Mouse (Mus musculus): ENCODE results near the gene Ugt1a6b. TPM values are rescaled to one million over a fixed set of nuclear protein-coding genes. Genes with fewer than 3 reads are reported as not detected.
"Not testable (repeated sequence)": the region's sequence is repeated elsewhere in the genome, so short reads cannot be mapped to it uniquely, and the experiment has no call there.

The Ugt1a6b gene
- polyA plus RNA-seq, 1 experiment from 2014 or later, result not detected

GRCm38 (mm10) chr1:88098546-88098945 is 4.5 kb upstream of the Ugt1a6b start:
- H3K27me3 ChIP-seq (ENCODE audit: insufficient read depth, poor library complexity, severe bottlenecking); DNase-seq (ENCODE audit: low spot score): not testable (repeated sequence)
- 90% methylated on average over 3 of the region's 3 CpGs for WGBS

GRCm38 (mm10) chr1:88099691-88100090 is 3.4 kb upstream of the Ugt1a6b start:
- WGBS, result 84% methylated on average over 2 of the region's 2 CpGs
- H3K27ac ChIP-seq; H3K4me1 ChIP-seq (replicated peaks); H3K36me3 ChIP-seq; H3K9me3 ChIP-seq; DNase-seq (ENCODE audit: low spot score); H3K4me3 ChIP-seq; H3K27me3 ChIP-seq (ENCODE audit: insufficient read depth, poor library complexity, severe bottlenecking): not testable (repeated sequence)

More at GRCm38 (mm10) chr1:88098546-88098945, 4.5 kb upstream of the Ugt1a6b start:
- H3K4me3 ChIP-seq; H3K27ac ChIP-seq; H3K4me1 ChIP-seq (replicated peaks); H3K36me3 ChIP-seq; H3K9me3 ChIP-seq: not testable (repeated sequence)

GRCm38 (mm10) chr1:88103697-88104468 is 831 bp downstream of the Ugt1a6b start:
- not testable (repeated sequence) for H3K27me3 ChIP-seq (ENCODE audit: insufficient read depth, poor library complexity, severe bottlenecking); H3K4me1 ChIP-seq (replicated peaks); H3K36me3 ChIP-seq; H3K9me3 ChIP-seq; H3K27ac ChIP-seq; H3K4me3 ChIP-seq; DNase-seq (ENCODE audit: low spot score)
- WGBS, result 90% methylated on average over 5 of the region's 5 CpGs

- DNase-seq (ENCODE audit: low spot score), result no peak
- no peaks in the 10 kb centered on the region for H3K4me1 ChIP-seq (replicated peaks)
- H3K27ac ChIP-seq, result no peak overlapping the region
- H3K27me3 ChIP-seq (ENCODE audit: insufficient read depth, poor library complexity, severe bottlenecking), result no peaks in the 10 kb centered on the region
- no peak overlapping the region for H3K4me3 ChIP-seq
- H3K9me3 ChIP-seq, result no peaks in the 10 kb centered on the region
- no peaks in the 10 kb centered on the region for H3K36me3 ChIP-seq
- 85% methylated on average over 1 of the region's 1 CpGs for WGBS
These were observed 1.8 kb downstream of the Ugt1a6b start for GRCm38 (mm10) chr1:88104667-88105430.

- H3K4me1 ChIP-seq (replicated peaks), result no peaks in the 10 kb centered on the region
These were observed 2.6 kb downstream of the Ugt1a6b start for GRCm38 (mm10) chr1:88105656-88106055.

GRCm38 (mm10) chr1:88109027-88109557 is 6.0 kb downstream of the Ugt1a6b start:
- 85% methylated on average over 2 of the region's 2 CpGs for WGBS
- not testable (repeated sequence) for H3K4me1 ChIP-seq (replicated peaks); H3K9me3 ChIP-seq; H3K27ac ChIP-seq; DNase-seq (ENCODE audit: low spot score); H3K36me3 ChIP-seq; H3K27me3 ChIP-seq (ENCODE audit: insufficient read depth, poor library complexity, severe bottlenecking); H3K4me3 ChIP-seq

More at GRCm38 (mm10) chr1:88105656-88106055, 2.6 kb downstream of the Ugt1a6b start:
- Histone ChIP-seq H3K36me3 (no peaks in the 10 kb centered on the region), H3K4me3 (no peak overlapping the region), H3K27ac (no peak overlapping the region), H3K27me3 (ENCODE audit: insufficient read depth, poor library complexity, severe bottlenecking) (no peaks in the 10 kb centered on the region), H3K9me3 (no peaks in the 10 kb centered on the region)
- WGBS, result 66% methylated on average over 2 of the region's 2 CpGs
- no peak for DNase-seq (ENCODE audit: low spot score)

GRCm38 (mm10) chr1:88109604-88110003 is 6.6 kb downstream of the Ugt1a6b start:
- WGBS, result 83% methylated on average over 2 of the region's 2 CpGs
- not testable (repeated sequence) for H3K9me3 ChIP-seq; H3K27me3 ChIP-seq (ENCODE audit: insufficient read depth, poor library complexity, severe bottlenecking); H3K4me3 ChIP-seq; DNase-seq (ENCODE audit: low spot score); H3K4me1 ChIP-seq (replicated peaks); H3K27ac ChIP-seq; H3K36me3 ChIP-seq

GRCm38 (mm10) chr1:88112769-88113168 is 9.7 kb downstream of the Ugt1a6b start:
- WGBS, result 95% methylated on average over 6 of the region's 6 CpGs
- not testable (repeated sequence) for DNase-seq (ENCODE audit: low spot score); H3K4me3 ChIP-seq; H3K27ac ChIP-seq; H3K36me3 ChIP-seq; H3K9me3 ChIP-seq; H3K4me1 ChIP-seq (replicated peaks); H3K27me3 ChIP-seq (ENCODE audit: insufficient read depth, poor library complexity, severe bottlenecking)

GRCm38 (mm10) chr1:88120550-88120949 is 17.5 kb downstream of the Ugt1a6b start:
- not testable (repeated sequence) for DNase-seq (ENCODE audit: low spot score); H3K4me3 ChIP-seq; H3K27me3 ChIP-seq (ENCODE audit: insufficient read depth, poor library complexity, severe bottlenecking); H3K27ac ChIP-seq; H3K9me3 ChIP-seq; H3K4me1 ChIP-seq (replicated peaks); H3K36me3 ChIP-seq
- WGBS, result 12% methylated on average over 4 of the region's 4 CpGs

GRCm38 (mm10) chr1:88121521-88121920 is 18.5 kb downstream of the Ugt1a6b start:
- not testable (repeated sequence) for H3K36me3 ChIP-seq; H3K9me3 ChIP-seq; DNase-seq (ENCODE audit: low spot score); H3K27me3 ChIP-seq (ENCODE audit: insufficient read depth, poor library complexity, severe bottlenecking); H3K4me3 ChIP-seq; H3K4me1 ChIP-seq (replicated peaks); H3K27ac ChIP-seq
- no CpG with 5 or more reads among the region's 1 CpGs for WGBS

- not testable (repeated sequence) for H3K4me3 ChIP-seq; H3K27ac ChIP-seq; H3K36me3 ChIP-seq; H3K4me1 ChIP-seq (replicated peaks); DNase-seq (ENCODE audit: low spot score); H3K9me3 ChIP-seq; H3K27me3 ChIP-seq (ENCODE audit: insufficient read depth, poor library complexity, severe bottlenecking)
- WGBS, result 80% methylated on average over 4 of the region's 4 CpGs
These were observed 22.8 kb downstream of the Ugt1a6b start for GRCm38 (mm10) chr1:88125827-88126360.

- WGBS, result 90% methylated on average over 2 of the region's 2 CpGs
- H3K4me3 ChIP-seq; H3K36me3 ChIP-seq; H3K4me1 ChIP-seq (replicated peaks); H3K27ac ChIP-seq; DNase-seq (ENCODE audit: low spot score); H3K27me3 ChIP-seq (ENCODE audit: insufficient read depth, poor library complexity, severe bottlenecking); H3K9me3 ChIP-seq: not testable (repeated sequence)
These were observed 26.0 kb downstream of the Ugt1a6b start for GRCm38 (mm10) chr1:88129091-88129490.

- H3K9me3 ChIP-seq; H3K4me3 ChIP-seq; H3K36me3 ChIP-seq; H3K4me1 ChIP-seq (replicated peaks); DNase-seq (ENCODE audit: low spot score); H3K27ac ChIP-seq; H3K27me3 ChIP-seq (ENCODE audit: insufficient read depth, poor library complexity, severe bottlenecking): not testable (repeated sequence)
- 94% methylated on average over 1 of the region's 1 CpGs for WGBS
These were observed 27.2 kb downstream of the Ugt1a6b start for GRCm38 (mm10) chr1:88130223-88130622.

Data from hindbrain, embryonic 10.5 days (tissue).